11 mouse cellular contexts compared by ENCODE assay signal in genomic region chr2:45371268-45371667, GRCm38 (mm10).
"Had no signal": no experiment of that assay in that cellular context is flagged by ENCODE, and none has a peak within 500 bp of the region (broad histone marks: within the 10 kb centered on the region; RNA-seq: fewer than 3 reads in every experiment).

No protein-coding gene starts in this region.

- H3K4me3 ChIP-seq: hindbrain, embryonic 15.5 days; limb, embryonic 15.5 days; liver, embryonic 12.5 days; midbrain, embryonic 12.5 days; neural tube, embryonic 13.5 days had no signal

- H3K36me3 ChIP-seq: hindbrain, embryonic 15.5 days; limb, embryonic 15.5 days; liver, embryonic 12.5 days; midbrain, embryonic 12.5 days; neural tube, embryonic 13.5 days had no signal

- DNase-seq: kidney, adult 9 months; retina, postnatal 1 day; right cerebral cortex, postnatal 14 days; thymus, postnatal 36 days had no signal

- ATAC-seq: intestine, embryonic 16.5 days; liver, embryonic 12.5 days; midbrain, embryonic 16.5 days had no signal

- H3K4me1 ChIP-seq: hindbrain, embryonic 15.5 days; limb, embryonic 15.5 days; liver, embryonic 12.5 days; midbrain, embryonic 12.5 days; neural tube, embryonic 13.5 days had no signal

- H3K27me3 ChIP-seq: hindbrain, embryonic 15.5 days; limb, embryonic 15.5 days; liver, embryonic 12.5 days; midbrain, embryonic 12.5 days; neural tube, embryonic 13.5 days had no signal

- H3K27ac ChIP-seq: hindbrain, embryonic 15.5 days; limb, embryonic 15.5 days; liver, embryonic 12.5 days; midbrain, embryonic 12.5 days; neural tube, embryonic 13.5 days had no signal

- H3K9me3 ChIP-seq: hindbrain, embryonic 15.5 days; limb, embryonic 15.5 days; liver, embryonic 12.5 days; midbrain, embryonic 12.5 days; neural tube, embryonic 13.5 days had no signal

- H3K9ac ChIP-seq: hindbrain, embryonic 15.5 days; limb, embryonic 15.5 days; liver, embryonic 12.5 days; midbrain, embryonic 12.5 days; neural tube, embryonic 13.5 days had no signal

- H3K4me2 ChIP-seq: hindbrain, embryonic 15.5 days; limb, embryonic 15.5 days; liver, embryonic 12.5 days; midbrain, embryonic 12.5 days; neural tube, embryonic 13.5 days had no signal
